ENCODE assay signal across 8 mouse cellular contexts in genomic region chrX:61653077-61653476, GRCm38 (mm10). TPM values are rescaled to one million over a fixed set of nuclear protein-coding genes. Genes with fewer than 3 reads are reported as not detected.
DNase-seq lines count a peak whose midpoint lies in the region; ATAC-seq lines count a peak whose summit lies in the region.

No protein-coding gene starts in this region.

- no peak overlapping the region for H3K4me2 ChIP-seq in hindbrain, embryonic 11.5 days (replicated peaks; ENCODE audit: low read depth, low read length)
- H3K4me2 ChIP-seq in hindbrain, embryonic 16.5 days (ENCODE audit: low read length) = no peak overlapping the region
- no peak overlapping the region for H3K4me2 ChIP-seq in forebrain, embryonic 13.5 days

- no peaks in the 10 kb centered on the region for H3K9me3 ChIP-seq in hindbrain, embryonic 11.5 days (ENCODE audit: control insufficient read depth, low read length)
- 0 out of 2 replicates have a peak, but pooled peaks cover 3% of the 10 kb centered on the region for H3K9me3 ChIP-seq in hindbrain, embryonic 16.5 days (ENCODE audit: control insufficient read depth, low read length)
- H3K9me3 ChIP-seq in forebrain, embryonic 13.5 days (replicated peaks) = no peaks in the 10 kb centered on the region

- no peak for ATAC-seq in hindbrain, embryonic 11.5 days (ENCODE audit: low FRiP score)
- no peak for ATAC-seq in hindbrain, embryonic 16.5 days
- no peak for ATAC-seq in forebrain, embryonic 13.5 days

- H3K4me1 ChIP-seq in hindbrain, embryonic 11.5 days (replicated peaks; ENCODE audit: control insufficient read depth, insufficient read depth, low read length) = no peaks in the 10 kb centered on the region
- H3K4me1 ChIP-seq in hindbrain, embryonic 16.5 days (ENCODE audit: control insufficient read depth, insufficient read depth, low read depth, low read length) = no peaks in the 10 kb centered on the region
- H3K4me1 ChIP-seq in forebrain, embryonic 13.5 days = no peaks in the 10 kb centered on the region

- no peak overlapping the region for H3K9ac ChIP-seq in hindbrain, embryonic 11.5 days (ENCODE audit: low read depth, low read length)
- no peak overlapping the region for H3K9ac ChIP-seq in hindbrain, embryonic 16.5 days (ENCODE audit: low read depth, low read length)
- H3K9ac ChIP-seq in forebrain, embryonic 13.5 days = no peak overlapping the region

- DNase-seq in hindbrain, embryonic 11.5 days (ENCODE audit: low spot score) = peak; percentile 20
- peak; percentile 7 for DNase-seq in urinary bladder, postnatal 14 days (ENCODE audit: low spot score)
- DNase-seq in urinary bladder, postnatal 25 days (ENCODE audit: low spot score) = no peak
- DNase-seq in embryo, embryonic 11 days = peak; percentile 34
- DNase-seq in mesoderm, embryonic 11.5 days (ENCODE audit: low read depth, low spot score) = peak; percentile 15
- no peak for DNase-seq in urinary bladder, postnatal 10 days (ENCODE audit: low spot score)

- H3K4me3 ChIP-seq in hindbrain, embryonic 11.5 days (ENCODE audit: low read depth, low read length) = no peak overlapping the region
- H3K4me3 ChIP-seq in hindbrain, embryonic 16.5 days (ENCODE audit: low read length) = no peak overlapping the region
- no peak overlapping the region for H3K4me3 ChIP-seq in forebrain, embryonic 13.5 days

- H3K27me3 ChIP-seq in hindbrain, embryonic 11.5 days (ENCODE audit: control insufficient read depth, insufficient read depth, low read length) = no peaks in the 10 kb centered on the region
- no peaks in the 10 kb centered on the region for H3K27me3 ChIP-seq in hindbrain, embryonic 16.5 days (replicated peaks; ENCODE audit: control insufficient read depth, insufficient read depth, low read length)
- H3K27me3 ChIP-seq in forebrain, embryonic 13.5 days = no peaks in the 10 kb centered on the region

- no peaks in the 10 kb centered on the region for H3K36me3 ChIP-seq in hindbrain, embryonic 11.5 days (ENCODE audit: control insufficient read depth, insufficient read depth, low read length)
- H3K36me3 ChIP-seq in hindbrain, embryonic 16.5 days (ENCODE audit: control insufficient read depth, insufficient read depth, low read length) = no peaks in the 10 kb centered on the region
- no peaks in the 10 kb centered on the region for H3K36me3 ChIP-seq in forebrain, embryonic 13.5 days (ENCODE audit: poor library complexity, severe bottlenecking)

- H3K27ac ChIP-seq in hindbrain, embryonic 11.5 days (ENCODE audit: low read depth, low read length) = no peak overlapping the region
- no peak overlapping the region for H3K27ac ChIP-seq in hindbrain, embryonic 16.5 days (ENCODE audit: low read depth, low read length)
- H3K27ac ChIP-seq in forebrain, embryonic 13.5 days = no peak overlapping the region

- 54% methylated on average over 3 of the region's 3 CpGs for WGBS in hindbrain, embryonic 11.5 days
- WGBS in hindbrain, embryonic 16.5 days = 50% methylated on average over 3 of the region's 3 CpGs
- 42% methylated on average over 3 of the region's 3 CpGs for WGBS in forebrain, embryonic 13.5 days

RNA-seq across cellular contexts. Expression of gene Ldoc1, which starts 56.2 kb away (rescaled TPM):
- polyA plus RNA-seq in hindbrain, embryonic 11.5 days (2014; fragmentation: Nextera tagmentation; extraction: Ambion mirVana) = 1.2 and 1.6 TPM in 2 replicates
- polyA plus RNA-seq in hindbrain, embryonic 16.5 days (2015; fragmentation: Nextera tagmentation; extraction: Ambion mirVana) = 11.8 and 13.0 TPM in 2 replicates
- 0.87 and 1.0 TPM in 2 replicates for polyA plus RNA-seq in forebrain, embryonic 13.5 days (2015; fragmentation: Nextera tagmentation; extraction: Ambion mirVana)

Comparison
In these comparisons a context has a peak if more than half of its experiments do, and no peak if none do; other contexts are left out.
1. DNase-seq: peak in hindbrain, embryonic 11.5 days (single experiment), urinary bladder, postnatal 14 days (single experiment), embryo, embryonic 11 days (single experiment) and mesoderm, embryonic 11.5 days (single experiment); none in urinary bladder, postnatal 25 days (single experiment) and urinary bladder, postnatal 10 days (single experiment).